Mouse (Mus musculus) MEL (cell line): ENCODE data around the gene Pkd2l1. TPM values are rescaled to one million over a fixed set of nuclear protein-coding genes. Genes with fewer than 3 reads are reported as not detected.

ENCODE experiments used
- DNase-seq: peaks from one replicate; pipeline ENCODE4 v3.0.0; 2011; ENCODE audit warnings: low read depth, low spot score
- H3K27ac ChIP-seq: 2 replicates; pipeline ENCODE4 v1.5.1; 2012; ENCODE audit warnings: low read depth, mild to moderate bottlenecking, control low read depth, low read length, moderate library complexity; ENCODE audit not compliant: control insufficient read depth
- H3K27me3 ChIP-seq, 2 experiments: fragments of 150-350 bp in 1 of 2; sonication (generic) in 1 of 2; 2 replicates each; pipeline ENCODE4 v1.6.1; 2012; ENCODE audit warnings: low read length in 2 of 2, mild to moderate bottlenecking in 2 of 2, improper control_type of control experiment in 1 of 2, moderate library complexity in 1 of 2; ENCODE audit not compliant: insufficient read depth in 2 of 2, control insufficient read depth in 1 of 2
- H3K36me3 ChIP-seq, 2 experiments: 2 replicates each; pipeline ENCODE4 v1.6.1; 2012 to 2014; ENCODE audit warnings: low read length in 2 of 2, improper control_type of control experiment in 1 of 2, inconsistent platforms in 1 of 2, mild to moderate bottlenecking in 1 of 2; ENCODE audit not compliant: insufficient read depth in 2 of 2, control insufficient read depth in 1 of 2
- H3K4me1 ChIP-seq, 2 experiments: fragments of 150-350 bp in 1 of 2; sonication (generic) in 1 of 2; 2 replicates each; pipeline ENCODE4 v1.6.1; 2012; ENCODE audit warnings: low read length in 2 of 2, improper control_type of control experiment in 1 of 2, mild to moderate bottlenecking in 1 of 2; ENCODE audit not compliant: insufficient read depth in 2 of 2, control insufficient read depth in 1 of 2
- H3K4me3 ChIP-seq, 2 experiments: fragments of 150-350 bp in 1 of 2; sonication (generic) in 1 of 2; 2 replicates each; pipeline ENCODE4 v1.5.1; 2012; ENCODE audit warnings: low read depth in 2 of 2, low read length in 2 of 2, mild to moderate bottlenecking in 2 of 2, moderate library complexity in 2 of 2, control low read depth in 1 of 2, improper control_type of control experiment in 1 of 2; ENCODE audit not compliant: control insufficient read depth in 1 of 2, insufficient read depth in 1 of 2
- H3K79me2 ChIP-seq: 2 replicates; pipeline ENCODE4 v1.6.1; 2012; ENCODE audit warnings: mild to moderate bottlenecking, low read length, moderate library complexity; ENCODE audit not compliant: control insufficient read depth, poor library complexity, insufficient read depth
- H3K9ac ChIP-seq: 2 replicates; pipeline ENCODE4 v1.6.1; 2012; ENCODE audit warnings: low read depth, mild to moderate bottlenecking, control low read depth, low read length, moderate library complexity; ENCODE audit not compliant: control insufficient read depth, poor library complexity, severe bottlenecking
- H3K9me3 ChIP-seq: fragments of 150-350 bp; sonication (generic); replicated peaks from 2 replicates; pipeline ENCODE4 v1.6.1; 2012; ENCODE audit warnings: mild to moderate bottlenecking, low read length, improper control_type of control experiment, moderate library complexity; ENCODE audit not compliant: insufficient read depth
- BHLHE40 ChIP-seq: IDR thresholded peaks from 2 replicates; pipeline ENCODE4 v1.6.1; 2012; ENCODE audit warnings: low read depth, mild to moderate bottlenecking, inconsistent platforms, low read length, improper control_type of control experiment, borderline replicate concordance
- CHD2 ChIP-seq: IDR thresholded peaks from 2 replicates; pipeline ENCODE4 v1.6.1; 2011; ENCODE audit warnings: low read length, improper control_type of control experiment
- CTCF ChIP-seq, 3 experiments: IDR thresholded peaks in 2 of 3; conservative IDR thresholded peaks in 1 of 3; 2 replicates each; pipeline ENCODE4 v1.5.1; 2011 to 2012; ENCODE audit warnings: low read length in 3 of 3, low read depth in 2 of 3, mild to moderate bottlenecking in 2 of 3, improper control_type of control experiment in 1 of 3, inconsistent platforms in 1 of 3, mixed read lengths in 1 of 3, moderate library complexity in 1 of 3; ENCODE audit not compliant: control insufficient read depth in 1 of 3, insufficient read depth in 1 of 3, poor library complexity in 1 of 3, severe bottlenecking in 1 of 3
- E2F4 ChIP-seq: IDR thresholded peaks from 2 replicates; pipeline ENCODE4 v1.6.1; 2011; ENCODE audit warnings: low read depth, low read length, improper control_type of control experiment, borderline replicate concordance
- EP300 ChIP-seq, 2 experiments: IDR thresholded peaks; 2 replicates each; pipeline ENCODE4 v1.6.1; 2011; ENCODE audit warnings: improper control_type of control experiment in 2 of 2, low read length in 2 of 2, low read depth in 1 of 2, mild to moderate bottlenecking in 1 of 2
- ETS1 ChIP-seq: IDR thresholded peaks from 2 replicates; pipeline ENCODE4 v1.6.1; 2012; ENCODE audit warnings: low read depth, mild to moderate bottlenecking, inconsistent platforms, low read length, improper control_type of control experiment, moderate library complexity
- GABPA ChIP-seq: IDR thresholded peaks from 2 replicates; pipeline ENCODE4 v1.6.1; 2012; ENCODE audit warnings: low read depth, mild to moderate bottlenecking, inconsistent platforms, low read length, improper control_type of control experiment, moderate library complexity
- GATA1 ChIP-seq: IDR thresholded peaks from 2 replicates; pipeline ENCODE4 v1.6.1; 2011; ENCODE audit warnings: low read depth, low read length, improper control_type of control experiment
- HCFC1 ChIP-seq: IDR thresholded peaks from 2 replicates; pipeline ENCODE4 v1.6.1; 2012; ENCODE audit warnings: low read depth, mild to moderate bottlenecking, inconsistent platforms, low read length, improper control_type of control experiment, moderate library complexity
- MAFK ChIP-seq: IDR thresholded peaks from 2 replicates; pipeline ENCODE4 v1.6.1; 2011; ENCODE audit warnings: low read depth, mild to moderate bottlenecking, low read length, improper control_type of control experiment, borderline replicate concordance
- MAX ChIP-seq: IDR thresholded peaks from 2 replicates; pipeline ENCODE4 v1.6.1; 2011; ENCODE audit warnings: low read length, improper control_type of control experiment
- MAZ ChIP-seq: IDR thresholded peaks from 2 replicates; pipeline ENCODE4 v1.6.1; 2012; ENCODE audit warnings: low read depth, mild to moderate bottlenecking, inconsistent platforms, low read length, improper control_type of control experiment
- MEF2A ChIP-seq: IDR thresholded peaks from 2 replicates; pipeline ENCODE4 v1.6.1; 2014; ENCODE audit warnings: low read depth, mild to moderate bottlenecking, inconsistent platforms, low read length, improper control_type of control experiment; ENCODE audit not compliant: poor library complexity, insufficient replicate concordance, severe bottlenecking; ENCODE audit errors: extremely low read depth
- MXI1 ChIP-seq: IDR thresholded peaks from 2 replicates; pipeline ENCODE4 v1.6.1; 2011; ENCODE audit warnings: mild to moderate bottlenecking, low read depth, low read length, improper control_type of control experiment
- MYB ChIP-seq: IDR thresholded peaks from 2 replicates; pipeline ENCODE4 v1.6.1; 2011; ENCODE audit warnings: mild to moderate bottlenecking, low read depth, low read length, improper control_type of control experiment
- MYC ChIP-seq: IDR thresholded peaks from 2 replicates; pipeline ENCODE4 v1.6.1; 2011; ENCODE audit warnings: low read depth, mild to moderate bottlenecking, low read length, improper control_type of control experiment, moderate library complexity
- NRF1 ChIP-seq: IDR thresholded peaks from 2 replicates; pipeline ENCODE4 v1.6.1; 2014; ENCODE audit warnings: low read depth, mild to moderate bottlenecking, inconsistent platforms, low read length, improper control_type of control experiment, moderate library complexity; ENCODE audit not compliant: poor library complexity, insufficient read depth, severe bottlenecking
- POLR2A ChIP-seq, 2 experiments: IDR thresholded peaks; 2 replicates each; pipeline ENCODE4 v1.6.1; 2011 to 2012; ENCODE audit warnings: low read length in 2 of 2, mild to moderate bottlenecking in 2 of 2, control low read depth in 1 of 2, improper control_type of control experiment in 1 of 2, low read depth in 1 of 2, moderate library complexity in 1 of 2; ENCODE audit not compliant: control insufficient read depth in 1 of 2, insufficient read depth in 1 of 2, poor library complexity in 1 of 2
- POLR2AphosphoS2 ChIP-seq: IDR thresholded peaks from 2 replicates; pipeline ENCODE4 v1.6.1; 2011; ENCODE audit warnings: low read length, improper control_type of control experiment
- POLR2AphosphoS5 ChIP-seq: IDR thresholded peaks from 2 replicates; pipeline ENCODE4 v1.6.1; 2012; ENCODE audit warnings: low read depth, borderline replicate concordance, mild to moderate bottlenecking, inconsistent platforms, low read length, moderate library complexity, mixed read lengths
- RAD21 ChIP-seq: IDR thresholded peaks from 2 replicates; pipeline ENCODE4 v1.6.1; 2011; ENCODE audit warnings: mild to moderate bottlenecking, low read depth, low read length, improper control_type of control experiment
- SIN3A ChIP-seq: IDR thresholded peaks from 2 replicates; pipeline ENCODE4 v1.6.1; 2012; ENCODE audit warnings: low read length, improper control_type of control experiment, inconsistent platforms
- TAL1 ChIP-seq: IDR thresholded peaks from 2 replicates; pipeline ENCODE4 v1.6.1; 2012; ENCODE audit warnings: mild to moderate bottlenecking, inconsistent platforms, low read length, moderate library complexity, mixed read lengths
- TBP ChIP-seq: IDR thresholded peaks from 2 replicates; pipeline ENCODE4 v1.8.0; 2011; ENCODE audit warnings: low read depth, low read length, improper control_type of control experiment
- TCF12 ChIP-seq: IDR thresholded peaks from 2 replicates; pipeline ENCODE4 v1.6.1; 2014; ENCODE audit warnings: low read depth, mild to moderate bottlenecking, inconsistent platforms, low read length, improper control_type of control experiment, moderate library complexity
- UBTF ChIP-seq: IDR thresholded peaks from 2 replicates; pipeline ENCODE4 v1.6.1; 2012; ENCODE audit warnings: low read depth, mild to moderate bottlenecking, inconsistent platforms, low read length, improper control_type of control experiment, moderate library complexity, borderline replicate concordance; ENCODE audit not compliant: insufficient read depth
- USF2 ChIP-seq, 2 experiments: IDR thresholded peaks; 2 replicates each; pipeline ENCODE4 v1.6.1; 2011 to 2012; ENCODE audit warnings: improper control_type of control experiment in 2 of 2, low read length in 2 of 2, borderline replicate concordance in 1 of 2, inconsistent platforms in 1 of 2, low read depth in 1 of 2, mild to moderate bottlenecking in 1 of 2; ENCODE audit not compliant: insufficient read depth in 1 of 2
- ZC3H11A ChIP-seq: IDR thresholded peaks from 2 replicates; pipeline ENCODE4 v1.6.1; 2012; ENCODE audit warnings: low read depth, mild to moderate bottlenecking, inconsistent platforms, low read length, improper control_type of control experiment
- ZKSCAN1 ChIP-seq: IDR thresholded peaks from 2 replicates; pipeline ENCODE4 v1.6.1; 2012; ENCODE audit warnings: low read depth, mild to moderate bottlenecking, inconsistent platforms, low read length, improper control_type of control experiment, moderate library complexity
- ZMIZ1 ChIP-seq: IDR thresholded peaks from 2 replicates; pipeline ENCODE4 v1.6.1; 2012; ENCODE audit warnings: low read depth, mild to moderate bottlenecking, inconsistent platforms, low read length, improper control_type of control experiment, moderate library complexity
- ZNF384 ChIP-seq: IDR thresholded peaks from 2 replicates; pipeline ENCODE4 v1.6.1; 2012; ENCODE audit warnings: low read depth, mild to moderate bottlenecking, inconsistent platforms, low read length, improper control_type of control experiment
- polyA plus RNA-seq, 2 experiments: library from polyadenylated mRNA; stranded (reverse) in 1 of 2; unstranded in 1 of 2; fragments of >175 nt in 1 of 2; fragments of >200 nt in 1 of 2; gene quantifications; 2 replicates each; pipeline versions ENCODE4 v1.2.1 to v1.2.4; 2012; ENCODE audit warnings: low replicate concordance in 2 of 2, low read depth in 1 of 2; ENCODE audit not compliant: insufficient read length in 2 of 2, insufficient read depth in 1 of 2, missing spikeins in 1 of 2
- total RNA-seq: library from RNA; depleted of rRNA; stranded (reverse); fragments of 300-350 nt; gene quantifications from 2 replicates; pipeline ENCODE4 v1.2.3, GENCODE M21; 2012

Pkd2l1 gene
- total and polyA plus RNA-seq, 3 experiments: not detected

DNA sequence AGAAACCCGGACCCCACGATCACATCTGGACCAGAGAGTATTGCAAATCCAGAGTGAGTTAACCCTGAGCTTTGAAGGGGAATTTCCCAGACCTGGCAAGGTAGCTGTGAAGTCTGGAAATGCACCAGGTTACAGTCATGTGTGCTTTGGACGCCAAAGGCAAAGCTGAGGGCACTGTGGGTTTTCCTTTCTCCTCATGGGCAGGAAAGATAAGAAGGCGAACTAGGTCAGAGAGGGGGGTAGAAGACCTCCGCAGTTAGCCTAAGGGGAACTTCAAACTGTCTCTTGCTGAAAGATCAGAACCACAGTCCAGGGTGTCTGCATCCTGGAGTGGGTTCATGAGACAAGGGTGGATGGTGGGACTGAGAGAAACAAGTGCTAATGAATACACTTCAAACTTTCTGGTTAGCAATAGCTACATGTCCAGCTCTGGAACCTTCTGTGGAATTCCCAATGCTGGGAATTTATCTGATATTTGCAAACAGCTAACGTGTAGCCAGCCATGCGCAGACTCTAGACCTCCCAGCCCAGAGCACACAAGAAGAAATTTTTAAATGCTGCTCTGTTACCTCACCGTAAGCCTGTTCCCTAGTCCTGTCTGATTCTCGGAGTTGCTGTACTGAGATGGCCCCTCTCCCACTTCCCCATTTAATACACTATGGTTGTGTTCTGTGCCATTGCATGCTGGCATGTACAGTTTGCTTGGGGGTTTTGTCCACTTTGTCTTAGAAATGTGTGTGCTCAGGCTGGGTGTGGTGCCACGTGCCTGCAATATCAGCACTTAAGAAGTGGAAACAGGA, 5.0 kb upstream of the Pkd2l1 start (continued):
- TF ChIP-seq UBTF: 0 out of 2 replicates have a peak, but pooled peaks have one; percentile 56
- peak; percentile 90 for TF ChIP-seq TCF12
- TF ChIP-seq USF2 (IDR thresholded peaks at IDR 0.05; ENCODE audit: borderline replicate concordance in 1 of 2, insufficient read depth in 1 of 2, low read depth in 1 of 2, low read length in 2 of 2): no peak
- no peak for TF ChIP-seq ZNF384
- peak; percentile 38; the same call in 1 of the 2 replicates for TF ChIP-seq CHD2
- peak; percentile 83 for TF ChIP-seq ETS1
- peak; percentile 70 for TF ChIP-seq MAX
- TF ChIP-seq ZMIZ1: 0 out of 2 replicates have a peak, but pooled peaks have one; percentile 43
- TF ChIP-seq SIN3A: peak; percentile 49
- peak; percentile 90 for TF ChIP-seq TBP

DNA sequence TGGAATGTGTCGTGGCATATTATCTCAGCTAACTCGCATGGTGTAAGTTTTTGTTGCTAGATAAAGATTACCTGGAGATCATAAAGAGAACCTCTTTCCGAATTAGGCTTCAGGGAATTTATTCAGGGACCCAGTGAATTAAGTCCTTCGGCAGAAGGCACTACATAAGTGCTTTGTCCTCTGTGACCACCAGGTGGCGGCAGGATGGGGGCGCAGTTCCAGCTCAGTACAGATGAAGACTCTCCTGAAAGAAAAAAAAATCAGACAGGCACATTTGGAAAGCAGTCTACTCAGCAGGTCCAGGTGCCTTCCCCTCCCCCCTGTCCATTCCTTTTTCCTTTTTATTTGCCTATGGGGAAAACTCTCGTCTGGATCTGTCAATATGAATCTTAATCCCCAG, 2.9 kb upstream of the Pkd2l1 start:
- no peak overlapping the region for H3K27ac ChIP-seq
- no peaks in the 10 kb centered on the region for H3K9me3 ChIP-seq
- peaks cover 0 to 17% of the 10 kb centered on the region in 2 experiments; a peak in 2 of 4 replicates for H3K36me3 ChIP-seq
- no peaks in the 10 kb centered on the region for H3K79me2 ChIP-seq
- no peak overlapping the region for H3K4me3 ChIP-seq
- peaks cover 2 to 10% of the 10 kb centered on the region in 2 experiments; a peak in 3 of 4 replicates for H3K27me3 ChIP-seq
- no peak overlapping the region for H3K9ac ChIP-seq
- peak; percentile 86 for DNase-seq
- H3K4me1 ChIP-seq: peaks cover 8 to 31% of the 10 kb centered on the region in 2 experiments
- TF ChIP-seq POLR2A (IDR thresholded peaks at IDR 0.05; ENCODE audit: control insufficient read depth in 1 of 2, insufficient read depth in 1 of 2, low read depth in 1 of 2, low read length in 2 of 2, poor library complexity in 1 of 2) (no peak), CTCF (IDR thresholded peaks at IDR 0.05 in 2 of 3, conservative IDR thresholded peaks at IDR 0.05 in 1 of 3; ENCODE audit: control insufficient read depth in 1 of 3, insufficient read depth in 1 of 3, low read depth in 2 of 3, low read length in 3 of 3, poor library complexity in 1 of 3, severe bottlenecking in 1 of 3) (peak in 2 of 3 experiments; percentile 95 to 97; a peak in 5 of 6 replicates), ZMIZ1 (no peak), UBTF (no peak), MYB (no peak), ZKSCAN1 (no peak), SIN3A (peak; percentile 55; the same call in 1 of the 2 replicates), TCF12 (no peak), POLR2AphosphoS5 (no peak), POLR2AphosphoS2 (no peak), MEF2A (no peak), ZNF384 (peak; percentile 96), HCFC1 (no peak), EP300 (IDR thresholded peaks at IDR 0.05; ENCODE audit: low read depth in 1 of 2, low read length in 2 of 2) (0 out of 4 replicates have a peak, but pooled peaks of 1 of the 2 experiments have one; percentile 28), RAD21 (peak; percentile 77), MYC (no peak), TAL1 (no peak), GABPA (no peak), ZC3H11A (peak; percentile 85), USF2 (IDR thresholded peaks at IDR 0.05; ENCODE audit: borderline replicate concordance in 1 of 2, insufficient read depth in 1 of 2, low read depth in 1 of 2, low read length in 2 of 2) (no peak), MAFK (no peak), MAZ (peak; percentile 92), MAX (no peak), GATA1 (no peak), E2F4 (no peak), BHLHE40 (no peak), MXI1 (no peak), TBP (no peak), NRF1 (no peak)
